22 mouse cellular contexts compared by ENCODE assay signal in genomic region chr4:140853626-140854025, GRCm38 (mm10). TPM values are rescaled to one million over a fixed set of nuclear protein-coding genes. Genes with fewer than 3 reads are reported as not detected.
A peak's percentile ranks its signal among the peaks of the same experiment; 100 is the strongest.
DNase-seq lines count a peak whose midpoint lies in the region; ATAC-seq and TF ChIP-seq lines count a peak whose summit lies in the region.
"Had no signal": no experiment of that assay in that cellular context is flagged by ENCODE, and none has a peak within 500 bp of the region (broad histone marks: within the 10 kb centered on the region; RNA-seq: fewer than 3 reads in every experiment).

No protein-coding gene starts in this region.

- peaks cover 32% of the 10 kb centered on the region for H3K27me3 ChIP-seq in heart, embryonic 10.5 days (ENCODE audit: insufficient read depth, poor library complexity, severe bottlenecking)
- no peaks in the 10 kb centered on the region for H3K27me3 ChIP-seq in midbrain, embryonic 14.5 days (ENCODE audit: control insufficient read depth, insufficient read depth, low read length)
- H3K27me3 ChIP-seq in midbrain, embryonic 13.5 days = no peaks in the 10 kb centered on the region
- H3K27me3 ChIP-seq in liver, embryonic 14.5 days (ENCODE audit: control insufficient read depth, insufficient read depth, low read length) = no peaks in the 10 kb centered on the region; the same call in 1 of the 2 replicates
- no peaks in the 10 kb centered on the region for H3K27me3 ChIP-seq in myocyte (ENCODE audit: control insufficient read depth, insufficient read depth, insufficient read length)
- H3K27me3 ChIP-seq in forebrain, embryonic 12.5 days = no peaks in the 10 kb centered on the region
- no peaks in the 10 kb centered on the region for H3K27me3 ChIP-seq in kidney, adult 2 months (replicated peaks; ENCODE audit: control insufficient read depth, insufficient read depth, low read length)
- H3K27me3 ChIP-seq: embryonic facial prominence, embryonic 13.5 days; forebrain, embryonic 13.5 days had no signal

- H3K27ac ChIP-seq in heart, embryonic 10.5 days = peak overlapping the region; percentile 12; the same call in 1 of the 2 replicates
- H3K27ac ChIP-seq in midbrain, embryonic 14.5 days (replicated peaks; ENCODE audit: low read depth, low read length) = no peak overlapping the region
- no peak overlapping the region for H3K27ac ChIP-seq in midbrain, embryonic 13.5 days
- H3K27ac ChIP-seq in liver, embryonic 14.5 days = peak overlapping the region; percentile 94
- H3K27ac ChIP-seq in forebrain, embryonic 12.5 days = no peak overlapping the region
- H3K27ac ChIP-seq in kidney, adult 2 months (ENCODE audit: insufficient read depth, low read depth, low read length) = no peak overlapping the region
- H3K27ac ChIP-seq: embryonic facial prominence, embryonic 13.5 days; hindbrain, embryonic 13.5 days had no signal

- no peaks in the 10 kb centered on the region for H3K79me2 ChIP-seq in myocyte (ENCODE audit: control insufficient read depth, insufficient read depth)

- H3K4me3 ChIP-seq in heart, embryonic 10.5 days = no peak overlapping the region
- no peak overlapping the region for H3K4me3 ChIP-seq in midbrain, embryonic 14.5 days (replicated peaks; ENCODE audit: low read depth, low read length)
- no peak overlapping the region for H3K4me3 ChIP-seq in midbrain, embryonic 13.5 days (replicated peaks)
- H3K4me3 ChIP-seq in liver, embryonic 14.5 days (ENCODE audit: insufficient read depth in 1 of 2, low read depth in 2 of 2, low read length in 2 of 2) = no peak overlapping the region
- H3K4me3 ChIP-seq in myocyte = no peak overlapping the region
- H3K4me3 ChIP-seq in forebrain, embryonic 12.5 days (replicated peaks) = no peak overlapping the region
- H3K4me3 ChIP-seq in kidney, adult 2 months (ENCODE audit: insufficient read depth, low read depth, low read length) = no peak overlapping the region
- H3K4me3 ChIP-seq: embryonic facial prominence, embryonic 13.5 days; forebrain, embryonic 13.5 days; hindbrain, embryonic 13.5 days had no signal

- no peak overlapping the region for H3K4me2 ChIP-seq in midbrain, embryonic 14.5 days (ENCODE audit: low read length)
- H3K4me2 ChIP-seq in midbrain, embryonic 13.5 days (replicated peaks) = no peak overlapping the region
- peak overlapping the region; percentile 55; the same call in 1 of the 2 replicates for H3K4me2 ChIP-seq in liver, embryonic 14.5 days (ENCODE audit: low read depth)
- no peak overlapping the region for H3K4me2 ChIP-seq in myocyte (ENCODE audit: low read depth)
- H3K4me2 ChIP-seq in forebrain, embryonic 12.5 days = no peak overlapping the region
- H3K4me2 ChIP-seq: embryonic facial prominence, embryonic 13.5 days; forebrain, embryonic 13.5 days; hindbrain, embryonic 13.5 days had no signal

- H3ac ChIP-seq in myocyte (ENCODE audit: control insufficient read depth, insufficient read length) = no peak overlapping the region

- WGBS in heart, embryonic 10.5 days = 50% methylated on average over 8 of the region's 8 CpGs
- 45% methylated on average over 8 of the region's 8 CpGs for WGBS in midbrain, embryonic 14.5 days
- 53% methylated on average over 8 of the region's 8 CpGs for WGBS in midbrain, embryonic 13.5 days
- WGBS in liver, embryonic 14.5 days (ENCODE audit: insufficient replicate concordance) = 53% methylated on average over 8 of the region's 8 CpGs
- WGBS in forebrain, embryonic 12.5 days = 64% methylated on average over 8 of the region's 8 CpGs
- 62% methylated on average over 8 of the region's 8 CpGs for WGBS in kidney, adult 2 months

- H3K36me3 ChIP-seq in heart, embryonic 10.5 days = no peaks in the 10 kb centered on the region
- H3K36me3 ChIP-seq in midbrain, embryonic 14.5 days (ENCODE audit: control insufficient read depth, insufficient read depth, low read length) = no peaks in the 10 kb centered on the region
- H3K36me3 ChIP-seq in midbrain, embryonic 13.5 days = no peaks in the 10 kb centered on the region
- H3K36me3 ChIP-seq in liver, embryonic 14.5 days (replicated peaks; ENCODE audit: control insufficient read depth, insufficient read depth, low read depth) = no peaks in the 10 kb centered on the region
- no peaks in the 10 kb centered on the region for H3K36me3 ChIP-seq in myocyte (ENCODE audit: control insufficient read depth, insufficient read depth)
- H3K36me3 ChIP-seq in forebrain, embryonic 12.5 days (replicated peaks) = no peaks in the 10 kb centered on the region
- no peaks in the 10 kb centered on the region for H3K36me3 ChIP-seq in kidney, adult 2 months (ENCODE audit: control insufficient read depth, insufficient read depth, low read length)
- H3K36me3 ChIP-seq: embryonic facial prominence, embryonic 13.5 days; hindbrain, embryonic 13.5 days had no signal

- no peak overlapping the region for H3K9ac ChIP-seq in midbrain, embryonic 14.5 days (replicated peaks; ENCODE audit: low read length)
- H3K9ac ChIP-seq in midbrain, embryonic 13.5 days (replicated peaks) = no peak overlapping the region
- H3K9ac ChIP-seq in liver, embryonic 14.5 days (replicated peaks) = peak overlapping the region; percentile 12
- no peak overlapping the region for H3K9ac ChIP-seq in forebrain, embryonic 12.5 days
- H3K9ac ChIP-seq: embryonic facial prominence, embryonic 13.5 days; forebrain, embryonic 13.5 days; forebrain, postnatal 0 days; hindbrain, embryonic 13.5 days had no signal

- no peak for TF ChIP-seq EP300 in liver, embryonic 14.5 days (IDR thresholded peaks at IDR 0.05; ENCODE audit: low read depth)

- no peak for ATAC-seq in midbrain, embryonic 14.5 days (ENCODE audit: low FRiP score, low TSS enrichment)
- no peak for ATAC-seq in midbrain, embryonic 13.5 days
- ATAC-seq in liver, embryonic 14.5 days (ENCODE audit: insufficient read depth) = no peak
- no peak for ATAC-seq in forebrain, embryonic 12.5 days (ENCODE audit: low FRiP score)
- ATAC-seq: forebrain, embryonic 13.5 days; forebrain, postnatal 0 days had no signal

- no peak for TF ChIP-seq CTCF in liver, embryonic 14.5 days (IDR thresholded peaks at IDR 0.05; ENCODE audit: low read depth)
- TF ChIP-seq CTCF in kidney, adult 2 months (conservative IDR thresholded peaks at IDR 0.05; ENCODE audit: insufficient read depth, insufficient read length, low read depth, low read length) = no peak

- no peak for DNase-seq in heart, embryonic 10.5 days (ENCODE audit: low spot score)
- no peak for DNase-seq in heart, postnatal 36 days
- peak; percentile 8 for DNase-seq in midbrain, embryonic 14.5 days
- DNase-seq in liver, embryonic 14.5 days (ENCODE audit: low read depth in 3 of 3, low spot score in 3 of 3) = no peak
- no peak for DNase-seq in kidney, adult 2 months
- DNase-seq: cerebellum, adult 18-20 months; cerebellum, adult 9-11 months; cerebellum, postnatal 36 days; forebrain, postnatal 0 days; gastrocnemius, postnatal 25 days had no signal

- peaks cover 21% of the 10 kb centered on the region for H3K4me1 ChIP-seq in heart, embryonic 10.5 days
- no peaks in the 10 kb centered on the region for H3K4me1 ChIP-seq in midbrain, embryonic 14.5 days (ENCODE audit: control insufficient read depth, insufficient read depth, low read length)
- peaks cover 11% of the 10 kb centered on the region; the same call in 1 of the 2 replicates for H3K4me1 ChIP-seq in midbrain, embryonic 13.5 days (replicated peaks)
- peaks cover 41 to 52% of the 10 kb centered on the region in 2 experiments for H3K4me1 ChIP-seq in liver, embryonic 14.5 days (replicated peaks; ENCODE audit: control insufficient read depth in 2 of 2, insufficient read depth in 2 of 2, low read length in 1 of 2)
- H3K4me1 ChIP-seq in forebrain, embryonic 12.5 days = 0 out of 2 replicates have a peak, but pooled peaks cover 5% of the 10 kb centered on the region
- H3K4me1 ChIP-seq in kidney, adult 2 months (ENCODE audit: control insufficient read depth, insufficient read depth, low read length) = no peaks in the 10 kb centered on the region
- H3K4me1 ChIP-seq: embryonic facial prominence, embryonic 13.5 days; forebrain, embryonic 13.5 days had no signal

- intact Hi-C loops in heart, postnatal 36 days (cut with DNase I) = no loop called here

- TF ChIP-seq POLR2A in myocyte (IDR thresholded peaks at IDR 0.05; ENCODE audit: insufficient read length, low read depth) = no peak
- no peak for TF ChIP-seq POLR2A in kidney, adult 2 months (IDR thresholded peaks at IDR 0.05; ENCODE audit: low read depth, low read length)

- no peaks in the 10 kb centered on the region for H3K9me3 ChIP-seq in heart, embryonic 10.5 days
- H3K9me3 ChIP-seq in midbrain, embryonic 14.5 days (ENCODE audit: control insufficient read depth, low read length) = no peaks in the 10 kb centered on the region
- H3K9me3 ChIP-seq in midbrain, embryonic 13.5 days = no peaks in the 10 kb centered on the region
- no peaks in the 10 kb centered on the region for H3K9me3 ChIP-seq in liver, embryonic 14.5 days (ENCODE audit: control insufficient read depth, low read length)
- no peaks in the 10 kb centered on the region for H3K9me3 ChIP-seq in forebrain, embryonic 12.5 days
- H3K9me3 ChIP-seq: embryonic facial prominence, embryonic 13.5 days; forebrain, embryonic 13.5 days; hindbrain, embryonic 13.5 days had no signal

RNA-seq across cellular contexts. Expression of gene Padi1, which starts 8.0 kb away (rescaled TPM):
- 0.16 TPM in 2 replicates for polyA plus RNA-seq in heart, embryonic 10.5 days (2016; fragmentation: Nextera tagmentation; extraction: Ambion mirVana)
- total RNA-seq in heart, postnatal 36 days (2021) = not detected
- polyA plus RNA-seq in midbrain, embryonic 14.5 days (2014; fragmentation: Nextera tagmentation; extraction: Ambion mirVana) = 0.12 TPM in 1 of 2 replicates, not detected in the other
- not detected in 2 replicates for polyA plus RNA-seq in midbrain, embryonic 13.5 days (2015; fragmentation: Nextera tagmentation; extraction: Ambion mirVana)
- polyA plus RNA-seq in liver, embryonic 14.5 days (2012; rRNA removed) = 0.01 and 0.02 TPM in 2 replicates
- 0.06 TPM in 1 of 2 replicates, not detected in the other for polyA plus RNA-seq in liver, embryonic 14.5 days (2014; fragmentation: Nextera tagmentation; extraction: Ambion mirVana)
- polyA plus RNA-seq in myocyte (2012; fragmentation: generic; extraction: Trizol) = 0.06 TPM
- polyA plus RNA-seq in forebrain, embryonic 12.5 days (2016; fragmentation: Nextera tagmentation; extraction: Ambion mirVana) = 0.10 TPM in 1 of 2 replicates, not detected in the other
- polyA plus RNA-seq in kidney, adult 2 months (2012; rRNA removed) = 0.13 and 0.23 TPM in 2 replicates
- total RNA-seq: adrenal gland, postnatal 10 days; adrenal gland, postnatal 4 days; granulocyte monocyte progenitor cell, adult 5-6 weeks; heart, adult 8-10 months; heart, postnatal 10 days had no signal
- polyA plus RNA-seq: forebrain, embryonic 13.5 days; hindbrain, embryonic 13.5 days had no signal

RNA-seq across cellular contexts. Expression of gene Padi3, which starts 43.2 kb away (rescaled TPM):
- 0.87 and 0.96 TPM in 2 replicates for polyA plus RNA-seq in heart, embryonic 10.5 days (2016; fragmentation: Nextera tagmentation; extraction: Ambion mirVana)
- under 1 TPM; 0.14 to 0.19 TPM for total RNA-seq in heart, postnatal 36 days (2021)
- not detected in 2 replicates for polyA plus RNA-seq in midbrain, embryonic 14.5 days (2014; fragmentation: Nextera tagmentation; extraction: Ambion mirVana)
- polyA plus RNA-seq in midbrain, embryonic 13.5 days (2015; fragmentation: Nextera tagmentation; extraction: Ambion mirVana) = 0.05 TPM in 1 of 2 replicates, not detected in the other
- polyA plus RNA-seq in liver, embryonic 14.5 days (2012; rRNA removed) = 0.11 and 0.17 TPM in 2 replicates
- polyA plus RNA-seq in liver, embryonic 14.5 days (2014; fragmentation: Nextera tagmentation; extraction: Ambion mirVana) = 0.13 and 0.25 TPM in 2 replicates
- 2.8 TPM for polyA plus RNA-seq in myocyte (2012; fragmentation: generic; extraction: Trizol)
- 0.06 TPM in 1 of 2 replicates, not detected in the other for polyA plus RNA-seq in forebrain, embryonic 12.5 days (2016; fragmentation: Nextera tagmentation; extraction: Ambion mirVana)
- 0.03 TPM in 2 replicates for polyA plus RNA-seq in kidney, adult 2 months (2012; rRNA removed)
- total RNA-seq: adrenal gland, postnatal 4 days; forebrain, postnatal 0 days had no signal
- polyA plus RNA-seq: forebrain, embryonic 13.5 days; heart, embryonic 14.5 days; hindbrain, embryonic 13.5 days had no signal

RNA-seq across cellular contexts. Expression of gene Padi2, which starts 52.5 kb away (rescaled TPM):
- polyA plus RNA-seq in heart, embryonic 10.5 days (2016; fragmentation: Nextera tagmentation; extraction: Ambion mirVana) = 2.9 and 6.3 TPM in 2 replicates
- total RNA-seq in heart, postnatal 36 days (2021) = 1 to 10 TPM in 1 of 2 experiments, under 1 TPM in 1; 0.56 to 1.0 TPM
- 1.1 and 1.7 TPM in 2 replicates for polyA plus RNA-seq in midbrain, embryonic 14.5 days (2014; fragmentation: Nextera tagmentation; extraction: Ambion mirVana)
- 0.93 TPM in 2 replicates for polyA plus RNA-seq in midbrain, embryonic 13.5 days (2015; fragmentation: Nextera tagmentation; extraction: Ambion mirVana)
- polyA plus RNA-seq in liver, embryonic 14.5 days (2012; rRNA removed) = 0.87 and 1.0 TPM in 2 replicates
- polyA plus RNA-seq in liver, embryonic 14.5 days (2014; fragmentation: Nextera tagmentation; extraction: Ambion mirVana) = 1.7 and 1.8 TPM in 2 replicates
- polyA plus RNA-seq in myocyte (2012; fragmentation: generic; extraction: Trizol) = 20.7 TPM
- 0.45 and 0.74 TPM in 2 replicates for polyA plus RNA-seq in forebrain, embryonic 12.5 days (2016; fragmentation: Nextera tagmentation; extraction: Ambion mirVana)
- 4.9 and 5.1 TPM in 2 replicates for polyA plus RNA-seq in kidney, adult 2 months (2012; rRNA removed)

Comparison
In these comparisons a context has a peak if more than half of its experiments do, and no peak if none do; other contexts are left out.
1. H3K27ac ChIP-seq: peak in heart, embryonic 10.5 days (single experiment) and liver, embryonic 14.5 days (single experiment); none in midbrain, embryonic 14.5 days (single experiment), midbrain, embryonic 13.5 days (single experiment), forebrain, embryonic 12.5 days (single experiment) and kidney, adult 2 months (single experiment).